Mouse (Mus musculus) heart, adult 2 months (tissue): ENCODE data around the gene Usp8.

Experiments used
- CTCF ChIP-seq: fragments of 200-600 bp; IDR thresholded peaks from 2 replicates; pipeline ENCODE4 v1.8.1; 2022; ENCODE audit warnings: antibody characterized with exemption, mild to moderate bottlenecking, moderate library complexity
- EP300 ChIP-seq: fragments of 200-500 bp; IDR thresholded peaks from 2 replicates; pipeline ENCODE4 v1.6.1; 2011; ENCODE audit warnings: low read depth, low read length, control low read depth; ENCODE audit not compliant: insufficient read depth

DNA sequence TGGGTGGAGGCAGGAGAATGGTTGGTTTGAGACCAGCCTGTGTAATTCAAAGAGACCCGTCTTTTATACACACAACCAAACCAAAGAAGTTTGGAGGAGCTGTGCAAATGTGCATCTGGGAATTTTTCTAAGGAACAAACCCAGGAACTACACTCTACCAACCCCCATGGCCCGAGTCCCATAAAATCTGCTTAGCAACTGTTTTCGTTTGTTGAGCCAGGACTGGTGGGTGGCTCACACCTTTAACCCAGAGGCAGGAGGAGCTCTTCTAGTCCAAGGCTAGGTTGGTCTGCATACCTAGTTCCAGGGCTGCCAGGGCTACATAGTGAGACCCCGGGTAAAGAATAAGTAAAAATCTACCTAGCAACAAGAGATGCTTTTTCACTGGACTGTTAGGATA lies 68.8 kb downstream of the Usp8 start:
- no peak for TF ChIP-seq CTCF
- no peak for TF ChIP-seq EP300
